Mouse (Mus musculus) neutrophil, adult 83 days (primary cell): Measurements from ENCODE around the gene Fgl2. TPM values are rescaled to one million over a fixed set of nuclear protein-coding genes. Genes with fewer than 3 reads are reported as not detected.

Source experiments
- total RNA-seq, 2 experiments: library from RNA; stranded (reverse); gene quantifications; one replicate each; pipeline ENCODE4 v1.2.4; 2023

Gene Fgl2
- 10 to 100 TPM; 66.0 to 68.7 TPM for total RNA-seq

DNA sequence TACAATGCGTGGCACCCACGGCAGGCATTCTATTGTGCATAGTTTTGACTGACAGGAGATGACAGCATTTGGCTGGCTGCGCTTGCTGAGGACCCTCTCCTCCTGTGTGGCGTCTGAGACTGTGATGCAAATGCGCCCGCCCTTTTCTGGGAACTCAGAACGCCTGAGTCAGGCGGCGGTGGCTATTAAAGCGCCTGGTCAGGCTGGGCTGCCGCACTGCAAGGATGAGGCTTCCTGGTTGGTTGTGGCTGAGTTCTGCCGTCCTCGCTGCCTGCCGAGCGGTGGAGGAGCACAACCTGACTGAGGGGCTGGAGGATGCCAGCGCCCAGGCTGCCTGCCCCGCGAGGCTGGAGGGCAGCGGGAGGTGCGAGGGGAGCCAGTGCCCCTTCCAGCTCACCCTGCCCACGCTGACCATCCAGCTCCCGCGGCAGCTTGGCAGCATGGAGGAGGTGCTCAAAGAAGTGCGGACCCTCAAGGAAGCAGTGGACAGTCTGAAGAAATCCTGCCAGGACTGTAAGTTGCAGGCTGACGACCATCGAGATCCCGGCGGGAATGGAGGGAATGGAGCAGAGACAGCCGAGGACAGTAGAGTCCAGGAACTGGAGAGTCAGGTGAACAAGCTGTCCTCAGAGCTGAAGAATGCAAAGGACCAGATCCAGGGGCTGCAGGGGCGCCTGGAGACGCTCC, at the start of gene Fgl2:
TSS of gene Fgl2 (plus strand) at position 150 of the 687 bp plus-strand sequence.

DNA sequence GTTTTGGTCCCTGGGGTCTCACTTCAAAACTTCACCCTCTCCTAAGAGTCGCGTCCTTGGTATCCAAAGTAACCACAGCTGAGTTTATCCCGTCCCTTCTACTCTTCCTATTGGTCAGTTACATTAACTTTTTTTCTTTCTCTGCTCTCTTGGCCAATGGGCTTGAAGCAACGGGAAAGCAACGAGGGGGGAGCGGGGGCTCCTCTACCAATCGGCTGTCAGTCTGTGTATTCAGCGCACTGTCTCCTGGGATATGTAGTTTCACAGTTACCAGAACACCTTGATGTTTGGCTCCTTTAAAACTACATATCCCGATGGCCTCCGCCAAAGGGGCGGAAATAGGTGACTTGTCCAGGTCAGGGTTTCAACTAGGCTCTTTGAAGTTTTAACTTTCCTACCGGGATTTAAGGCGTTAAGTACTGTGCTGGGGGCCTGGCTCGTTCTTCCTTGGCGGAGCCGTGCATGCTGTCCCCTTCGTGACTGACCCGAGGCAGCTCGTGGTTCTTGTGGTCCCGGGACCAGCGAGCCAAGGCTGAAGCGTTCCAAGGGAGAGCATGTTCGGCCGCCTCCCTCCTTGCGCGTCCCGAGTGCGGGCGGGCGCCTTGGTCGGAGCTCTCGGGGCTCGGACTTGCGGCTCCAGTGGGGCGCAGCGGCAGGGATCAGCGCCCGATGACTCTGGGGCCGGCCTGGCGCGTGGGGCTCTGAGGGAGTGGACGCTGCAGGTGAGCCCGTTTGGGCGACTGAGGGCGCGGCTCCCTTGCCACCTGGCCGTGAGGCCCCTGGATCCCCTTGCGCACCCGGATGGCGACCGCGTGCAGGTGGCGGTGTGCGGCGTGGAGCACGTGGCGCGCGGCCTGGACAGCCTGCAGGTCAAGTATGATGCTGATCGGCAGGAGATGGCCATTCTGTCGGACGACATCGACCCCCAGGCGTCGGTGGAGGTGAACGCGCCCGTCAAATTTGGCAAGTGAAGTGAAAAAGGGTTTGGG, 52.5 kb downstream of the Fgl2 start, which contains the start of the genes Ccdc146 and Fam185a:
TSS of gene Ccdc146 (minus strand) at position 64 of the 989 bp plus-strand sequence.
TSS of gene Fam185a (plus strand) at position 345 of the 989 bp plus-strand sequence.

Other genes with a start within 250 kb of the Fgl2 start
- 10 to 100 TPM; 69.3 to 77.0 TPM for gene Gsap, start 186.4 kb upstream of the Fgl2 start, total RNA-seq
- gene Ccdc146, start 52.0 kb downstream of the Fgl2 start, total RNA-seq: under 1 TPM; 0.57 to 0.99 TPM
- 1 to 10 TPM; 1.4 to 2.1 TPM for gene Fam185a, start 52.3 kb downstream of the Fgl2 start, total RNA-seq
- gene Lrrc17, start 170.9 kb downstream of the Fgl2 start, total RNA-seq: not detected